Mouse (Mus musculus): ENCODE data around the gene Man1c1. TPM values are rescaled to one million over a fixed set of nuclear protein-coding genes. Genes with fewer than 3 reads are reported as not detected.

Man1c1 gene
- polyA plus RNA-seq, 1 experiment from 2014 or later: 2.3 TPM

DNA sequence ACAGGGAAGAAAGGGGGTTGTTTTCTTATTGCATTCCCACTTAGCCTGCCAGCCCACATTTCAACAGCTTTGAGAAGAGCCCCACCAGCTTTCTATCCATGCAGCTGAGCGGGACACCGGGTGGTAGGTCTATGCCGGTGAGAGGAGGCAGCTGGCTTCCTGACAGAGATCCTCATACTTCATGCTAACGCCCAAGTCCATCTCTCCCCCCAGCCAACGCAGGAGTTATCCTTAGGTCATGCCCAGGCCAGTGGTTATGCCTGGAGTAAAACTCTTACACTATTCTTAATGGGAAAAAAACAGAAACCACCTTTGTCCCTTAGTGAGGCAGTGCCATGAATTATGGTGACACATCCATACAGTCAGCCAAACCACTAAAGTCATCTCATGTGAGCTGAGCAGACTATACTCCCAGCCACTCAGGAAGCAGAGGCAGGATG lies 66.0 kb downstream of the Man1c1 start:
- Histone ChIP-seq H3K36me3 (replicated peaks) (no peaks in the 10 kb centered on the region), H3K9me3 (no peaks in the 10 kb centered on the region), H3K27ac (no peak overlapping the region; the same call in 1 of the 2 replicates), H3K27me3 (ENCODE audit: poor library complexity, severe bottlenecking) (no peaks in the 10 kb centered on the region), H3K4me1 (peaks cover 49% of the 10 kb centered on the region), H3K4me3 (no peak overlapping the region)
- WGBS: 90% methylated on average over 5 of the region's 5 CpGs
- DNase-seq (ENCODE audit: extremely low spot score, low spot score): no peak

DNA sequence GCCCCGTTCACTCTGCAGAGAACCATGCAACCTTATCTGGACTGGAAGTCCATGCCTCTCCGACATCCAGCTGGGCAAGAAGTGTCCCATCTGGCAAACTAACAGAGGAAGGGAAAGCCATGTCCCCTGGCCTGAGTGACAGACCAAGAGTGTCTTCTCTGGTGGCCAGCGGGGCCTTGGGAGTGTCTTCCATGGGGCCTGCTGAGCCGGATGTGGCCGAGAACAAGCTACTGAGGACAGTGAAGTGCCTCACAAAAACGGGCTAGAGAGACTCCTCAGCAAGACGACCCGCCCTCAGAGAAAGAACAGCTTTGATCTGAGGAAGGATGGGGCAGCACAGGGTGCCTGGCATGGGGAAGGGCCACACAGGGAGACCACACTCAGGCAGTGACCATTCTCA lies 67.7 kb downstream of the Man1c1 start:
- peaks cover 58% of the 10 kb centered on the region for H3K4me1 ChIP-seq
- H3K27ac ChIP-seq: peak overlapping the region; percentile 13; the same call in 1 of the 2 replicates
- H3K4me3 ChIP-seq: no peak overlapping the region
- no peak for DNase-seq (ENCODE audit: extremely low spot score, low spot score)
- H3K27me3 ChIP-seq (ENCODE audit: poor library complexity, severe bottlenecking): no peaks in the 10 kb centered on the region
- H3K36me3 ChIP-seq (replicated peaks): no peaks in the 10 kb centered on the region
- no peaks in the 10 kb centered on the region for H3K9me3 ChIP-seq
- 69% methylated on average over 8 of the region's 8 CpGs for WGBS

DNA sequence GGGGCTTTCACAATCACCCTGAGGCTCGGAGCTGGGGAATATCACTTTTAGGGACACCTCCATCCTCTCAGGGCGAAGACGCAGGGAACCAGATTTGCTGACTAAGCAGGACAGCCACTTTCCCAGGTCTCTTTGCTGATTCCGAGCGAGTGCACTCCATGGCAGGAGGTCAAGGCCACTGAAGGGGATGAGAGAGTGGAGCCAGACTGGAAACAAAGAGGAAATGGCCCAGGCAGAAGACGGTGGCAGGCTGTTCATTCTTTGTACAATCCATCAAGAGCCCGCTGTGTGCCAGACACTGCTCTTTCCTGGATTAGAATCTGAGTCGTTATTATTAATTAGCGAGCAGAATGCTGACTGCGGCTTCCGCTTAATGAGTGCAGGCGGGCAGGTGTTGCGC lies 70.1 kb downstream of the Man1c1 start:
- Histone ChIP-seq H3K4me3 (no peak overlapping the region), H3K27me3 (ENCODE audit: poor library complexity, severe bottlenecking) (no peaks in the 10 kb centered on the region), H3K36me3 (replicated peaks) (no peaks in the 10 kb centered on the region), H3K4me1 (peaks cover 65% of the 10 kb centered on the region), H3K27ac (0 out of 2 replicates have a peak overlapping the region, but pooled peaks have one; percentile 8), H3K9me3 (no peaks in the 10 kb centered on the region)
- no peak for DNase-seq (ENCODE audit: extremely low spot score, low spot score)
- WGBS: 82% methylated on average over 13 of the region's 13 CpGs

DNA sequence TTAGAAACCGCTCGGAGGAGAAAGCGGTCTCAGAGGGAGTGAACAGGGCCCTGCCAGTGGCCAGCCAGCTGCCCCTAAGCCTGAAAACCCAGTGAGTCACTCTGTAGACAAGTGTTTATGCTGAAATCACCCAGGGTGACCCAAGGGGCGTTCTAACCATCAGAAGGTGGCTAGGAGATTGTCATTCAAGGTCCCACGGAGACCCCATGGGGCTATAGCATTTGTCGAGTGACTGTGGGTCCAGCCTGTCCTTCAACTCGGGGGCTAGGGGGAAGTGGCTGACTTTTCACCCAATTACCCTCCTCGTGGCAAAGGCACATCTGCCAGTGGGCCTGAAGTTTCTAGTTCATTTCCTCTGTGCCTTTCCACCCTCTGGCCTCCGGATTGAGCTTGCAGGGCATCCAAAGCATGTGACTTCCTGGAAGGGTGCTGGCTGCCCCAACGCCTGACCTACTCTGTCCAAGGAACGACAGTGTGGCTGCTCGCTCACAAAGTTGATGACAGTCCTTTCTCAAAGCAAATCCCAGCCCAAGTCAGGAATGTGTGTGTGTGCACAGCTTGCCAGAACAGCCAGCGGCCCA lies 71.9 kb downstream of the Man1c1 start:
- Histone ChIP-seq H3K27me3 (ENCODE audit: poor library complexity, severe bottlenecking) (no peaks in the 10 kb centered on the region), H3K4me1 (peaks cover 69% of the 10 kb centered on the region), H3K36me3 (replicated peaks) (no peaks in the 10 kb centered on the region), H3K27ac (peak overlapping the region; percentile 76), H3K4me3 (no peak overlapping the region), H3K9me3 (no peaks in the 10 kb centered on the region)
- DNase-seq (ENCODE audit: extremely low spot score, low spot score): peak; percentile 27
- WGBS: 45% methylated on average over 13 of the region's 13 CpGs

DNA sequence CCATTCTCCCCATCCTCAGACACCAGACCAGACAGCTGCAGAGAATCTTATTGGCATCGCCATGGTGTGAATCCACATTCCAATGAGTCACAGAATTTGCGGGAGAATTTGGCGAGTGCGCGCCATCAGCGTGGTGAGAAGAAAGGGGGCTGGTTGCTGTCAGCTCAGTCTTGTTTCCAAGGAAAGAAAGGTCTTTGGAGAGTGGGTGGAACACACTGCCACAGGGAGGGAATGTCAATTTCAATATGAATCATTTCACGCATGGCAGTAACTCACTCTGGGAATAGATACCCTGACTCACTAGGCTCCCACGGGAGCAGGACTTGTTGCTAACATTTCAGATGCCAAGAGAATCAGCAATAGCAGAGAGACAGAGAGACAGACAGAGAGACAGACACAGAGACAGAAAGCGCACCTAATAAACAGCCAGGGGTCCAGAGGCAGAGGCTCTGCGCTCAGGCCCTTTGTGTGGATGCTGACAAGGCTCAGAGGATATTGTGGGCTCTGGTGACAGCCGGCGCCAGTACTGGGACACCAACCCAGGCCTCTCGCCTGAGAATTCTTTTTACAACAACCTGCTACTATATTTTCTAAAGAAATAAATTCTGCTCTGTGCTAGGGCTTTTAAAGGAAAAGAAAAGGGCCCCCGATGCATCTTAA lies 72.5 kb downstream of the Man1c1 start:
- peak overlapping the region; percentile 76 for H3K27ac ChIP-seq
- no peaks in the 10 kb centered on the region for H3K27me3 ChIP-seq (ENCODE audit: poor library complexity, severe bottlenecking)
- 61% methylated on average over 14 of the region's 14 CpGs for WGBS
- DNase-seq (ENCODE audit: extremely low spot score, low spot score): no peak
- no peaks in the 10 kb centered on the region for H3K9me3 ChIP-seq
- no peaks in the 10 kb centered on the region for H3K36me3 ChIP-seq (replicated peaks)
- H3K4me3 ChIP-seq: no peak overlapping the region
- peaks cover 66% of the 10 kb centered on the region for H3K4me1 ChIP-seq

DNA sequence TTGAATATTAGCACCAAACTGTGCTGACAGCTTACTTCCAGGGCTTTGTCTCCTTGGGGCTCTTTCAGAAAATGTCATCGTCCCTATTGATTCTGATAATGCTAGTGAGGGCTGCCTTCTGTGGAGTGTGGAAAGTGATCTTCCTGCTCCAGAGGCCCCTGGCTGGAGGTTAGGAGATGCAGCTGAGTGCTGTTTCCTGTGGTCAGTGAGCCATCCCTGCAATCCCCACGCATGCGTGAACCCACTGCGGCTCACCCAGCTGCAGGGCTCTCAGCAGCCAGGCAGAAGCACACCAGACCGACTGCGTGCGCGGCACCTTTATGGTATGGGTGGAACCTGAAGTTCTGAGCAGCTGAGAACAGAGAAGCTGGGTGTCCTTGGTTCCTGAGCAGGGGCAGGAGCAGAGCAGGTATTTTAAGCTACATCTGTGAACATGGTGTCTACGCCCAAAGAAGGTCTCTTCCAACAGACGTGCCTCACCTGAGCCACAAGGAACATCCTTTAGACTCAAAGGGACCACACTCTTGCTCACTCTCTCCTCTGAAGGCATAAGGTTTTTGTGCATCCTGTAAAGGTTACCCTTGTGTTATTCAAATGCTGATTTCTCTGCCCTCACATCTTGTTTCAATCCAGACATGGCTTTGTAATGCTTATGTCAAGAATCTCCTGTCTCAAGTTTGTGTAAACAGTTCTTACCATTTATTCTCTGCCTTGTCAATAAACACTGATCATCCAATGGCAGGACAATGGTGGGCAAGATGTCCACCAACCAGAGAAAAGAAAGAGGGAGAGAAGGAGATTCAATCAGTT lies 75.3 kb downstream of the Man1c1 start:
- H3K27me3 ChIP-seq (ENCODE audit: poor library complexity, severe bottlenecking): no peaks in the 10 kb centered on the region
- H3K36me3 ChIP-seq (replicated peaks): no peaks in the 10 kb centered on the region
- no peak for DNase-seq (ENCODE audit: extremely low spot score, low spot score)
- no peak overlapping the region for H3K4me3 ChIP-seq
- peak overlapping the region; percentile 11; the same call in 1 of the 2 replicates for H3K27ac ChIP-seq
- peaks cover 53% of the 10 kb centered on the region for H3K4me1 ChIP-seq
- 85% methylated on average over 10 of the region's 10 CpGs for WGBS
- no peaks in the 10 kb centered on the region for H3K9me3 ChIP-seq

DNA sequence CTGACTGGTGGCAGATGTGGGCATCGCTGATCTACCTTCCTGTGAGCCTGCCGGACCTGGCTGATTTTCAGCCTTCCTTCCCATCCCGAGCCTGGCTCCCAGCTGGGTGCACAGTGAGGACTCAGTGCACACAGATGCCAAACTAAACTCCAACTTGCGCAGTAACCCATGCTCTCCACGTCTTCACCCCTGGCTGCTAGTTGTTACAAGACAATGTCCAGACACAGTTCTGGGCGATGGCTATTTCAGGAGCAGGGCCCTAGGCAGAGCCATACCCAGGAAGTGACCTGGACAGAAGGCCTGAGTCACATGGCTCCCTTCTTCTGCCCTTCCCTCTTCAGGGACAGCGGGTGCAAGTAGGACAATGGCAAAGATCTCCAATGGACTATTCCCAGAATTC lies 76.0 kb downstream of the Man1c1 start:
- no peak for DNase-seq (ENCODE audit: extremely low spot score, low spot score)
- 85% methylated on average over 7 of the region's 7 CpGs for WGBS
- Histone ChIP-seq H3K27me3 (ENCODE audit: poor library complexity, severe bottlenecking) (no peaks in the 10 kb centered on the region), H3K4me1 (peaks cover 46% of the 10 kb centered on the region), H3K27ac (peak overlapping the region; percentile 48; the same call in 1 of the 2 replicates), H3K9me3 (no peaks in the 10 kb centered on the region), H3K4me3 (no peak overlapping the region), H3K36me3 (replicated peaks) (no peaks in the 10 kb centered on the region)

DNA sequence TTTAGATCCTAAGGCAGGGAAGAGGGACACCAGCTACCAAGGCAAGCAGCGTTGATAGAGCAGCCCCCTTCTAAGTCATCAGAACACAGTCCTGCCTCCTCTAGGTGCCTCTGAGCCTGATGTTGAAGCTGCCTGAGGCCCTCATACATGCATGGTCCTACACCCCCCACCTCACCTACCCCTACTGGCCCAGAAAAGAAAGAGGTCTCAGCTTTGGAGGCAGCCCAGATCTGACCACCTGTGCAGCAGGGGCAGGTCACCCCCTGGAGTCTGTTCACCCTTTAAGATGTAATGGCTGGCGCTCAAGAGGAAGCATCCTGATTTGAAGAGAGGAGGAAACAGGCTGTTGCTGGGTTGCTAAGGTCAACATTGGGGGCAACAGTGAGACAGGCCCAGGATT lies 77.2 kb downstream of the Man1c1 start:
- no peaks in the 10 kb centered on the region for H3K27me3 ChIP-seq (ENCODE audit: poor library complexity, severe bottlenecking)
- no peaks in the 10 kb centered on the region for H3K9me3 ChIP-seq
- 76% methylated on average over 2 of the region's 2 CpGs for WGBS
- H3K27ac ChIP-seq: no peak overlapping the region
- H3K36me3 ChIP-seq (replicated peaks): no peaks in the 10 kb centered on the region
- no peak for DNase-seq (ENCODE audit: extremely low spot score, low spot score)
- H3K4me3 ChIP-seq: no peak overlapping the region
- H3K4me1 ChIP-seq: peaks cover 34% of the 10 kb centered on the region

DNA sequence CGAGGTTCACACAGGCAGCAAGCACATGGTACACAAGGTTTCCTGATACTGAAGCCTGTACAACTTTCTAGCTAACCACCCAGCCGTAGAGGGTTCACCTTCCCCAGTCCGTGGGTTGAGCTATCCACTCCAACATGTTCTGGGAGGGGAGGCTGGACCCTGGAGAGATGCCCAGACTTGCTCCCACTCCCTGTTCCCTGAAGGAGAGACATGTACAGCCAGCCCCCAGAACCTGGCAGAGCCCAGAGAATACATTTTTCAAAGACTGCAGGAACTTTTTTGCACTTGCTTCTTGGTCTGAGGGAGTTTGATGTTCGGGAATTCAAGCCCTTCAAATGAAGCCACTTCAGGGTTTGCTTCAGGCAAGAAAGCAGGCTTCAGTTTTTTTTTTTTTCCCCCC lies 77.7 kb downstream of the Man1c1 start:
- no peak for DNase-seq (ENCODE audit: extremely low spot score, low spot score)
- 87% methylated on average over 4 of the region's 4 CpGs for WGBS
- peaks cover 29% of the 10 kb centered on the region for H3K4me1 ChIP-seq
- H3K36me3 ChIP-seq (replicated peaks): no peaks in the 10 kb centered on the region
- H3K27ac ChIP-seq: no peak overlapping the region
- no peaks in the 10 kb centered on the region for H3K9me3 ChIP-seq
- no peak overlapping the region for H3K4me3 ChIP-seq
- no peaks in the 10 kb centered on the region for H3K27me3 ChIP-seq (ENCODE audit: poor library complexity, severe bottlenecking)

DNA sequence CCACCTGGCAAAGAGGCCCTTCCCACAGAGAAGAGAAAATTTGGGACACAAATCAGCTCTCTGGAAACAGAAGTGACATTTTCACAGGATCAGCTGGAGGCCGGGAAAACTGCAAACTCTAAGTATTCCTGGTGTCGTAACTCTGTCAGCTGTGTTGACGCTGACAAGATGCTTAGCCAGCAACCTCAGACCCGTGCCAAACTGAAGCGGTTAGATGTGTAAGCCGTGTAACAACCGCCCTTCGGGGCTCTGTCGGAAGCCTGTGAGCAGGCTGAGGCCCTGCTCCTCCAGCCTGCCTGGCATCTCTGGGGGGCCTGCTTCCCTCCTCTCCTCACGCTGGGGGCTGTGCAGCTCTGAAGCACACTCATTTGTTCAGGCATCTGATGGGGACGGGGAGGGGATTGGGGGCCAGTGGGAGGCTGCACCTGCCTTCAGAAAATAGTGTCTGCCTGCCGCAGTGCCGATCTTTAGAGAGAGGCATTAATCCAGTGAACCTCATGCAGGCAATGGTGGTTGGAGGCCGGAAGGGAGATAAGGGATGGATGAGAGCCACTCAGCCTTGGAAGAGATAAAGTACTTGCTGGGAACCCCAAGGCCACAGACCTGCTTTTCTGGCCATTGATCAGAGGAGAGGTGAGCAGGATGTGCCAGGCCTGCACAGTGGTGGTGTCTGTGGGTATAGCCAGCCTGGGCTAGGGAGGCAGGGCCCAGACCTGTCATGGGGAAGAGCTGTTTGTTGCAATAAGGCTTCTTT lies 79.8 kb downstream of the Man1c1 start:
- WGBS: 73% methylated on average over 14 of the region's 14 CpGs
- Histone ChIP-seq H3K4me3 (no peak overlapping the region), H3K9me3 (no peaks in the 10 kb centered on the region), H3K36me3 (replicated peaks) (no peaks in the 10 kb centered on the region), H3K27ac (peak overlapping the region; percentile 48; the same call in 1 of the 2 replicates), H3K4me1 (peaks cover 33% of the 10 kb centered on the region), H3K27me3 (ENCODE audit: poor library complexity, severe bottlenecking) (no peaks in the 10 kb centered on the region)
- no peak for DNase-seq (ENCODE audit: extremely low spot score, low spot score)

DNA sequence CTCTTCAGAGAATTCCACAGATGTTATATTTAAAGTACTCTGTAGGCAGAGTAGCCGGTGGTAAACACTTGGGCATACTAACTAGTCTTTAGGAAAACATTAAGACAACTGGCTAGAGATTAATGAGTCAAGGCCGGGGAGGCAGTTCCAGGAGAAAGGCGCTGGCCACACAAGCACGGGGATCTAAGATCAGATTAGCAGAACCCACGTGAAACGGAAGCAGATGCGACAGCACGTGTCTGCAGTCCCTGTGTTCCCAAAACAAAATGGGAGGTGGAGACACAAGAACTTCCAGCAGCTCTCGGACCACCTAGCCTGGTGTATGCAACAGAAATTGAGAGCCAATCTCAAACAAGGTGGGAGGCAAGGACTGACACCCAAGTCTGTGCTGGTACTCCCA lies 82.4 kb downstream of the Man1c1 start:
- no peak overlapping the region for H3K4me3 ChIP-seq
- H3K9me3 ChIP-seq: no peaks in the 10 kb centered on the region
- 88% methylated on average over 9 of the region's 9 CpGs for WGBS
- H3K36me3 ChIP-seq (replicated peaks): no peaks in the 10 kb centered on the region
- no peaks in the 10 kb centered on the region for H3K27me3 ChIP-seq (ENCODE audit: poor library complexity, severe bottlenecking)
- no peak overlapping the region for H3K27ac ChIP-seq
- peaks cover 43% of the 10 kb centered on the region for H3K4me1 ChIP-seq
- no peak for DNase-seq (ENCODE audit: extremely low spot score, low spot score)

DNA sequence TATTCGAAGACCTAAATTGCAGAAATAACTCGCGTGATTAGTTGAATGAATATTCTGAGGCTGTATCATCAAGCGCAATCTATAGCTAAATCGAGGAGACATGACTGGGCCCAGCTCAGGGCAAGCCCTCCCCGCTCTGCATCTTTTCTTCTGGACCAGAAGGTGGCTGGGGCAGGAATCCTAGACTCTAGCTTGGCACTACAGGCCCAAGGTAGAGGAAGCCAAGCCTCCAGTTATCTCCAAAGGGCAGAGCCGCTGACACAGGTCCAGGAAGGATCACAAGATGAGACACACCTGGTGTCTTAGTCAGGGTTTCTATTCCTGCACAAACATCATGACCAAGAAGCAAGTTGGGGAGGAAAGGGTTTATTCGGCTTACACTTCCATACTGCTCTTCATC lies 83.8 kb downstream of the Man1c1 start:
- no peaks in the 10 kb centered on the region for H3K36me3 ChIP-seq (replicated peaks)
- no peak for DNase-seq (ENCODE audit: extremely low spot score, low spot score)
- H3K9me3 ChIP-seq: no peaks in the 10 kb centered on the region
- no peak overlapping the region for H3K4me3 ChIP-seq
- no peak overlapping the region for H3K27ac ChIP-seq
- peaks cover 57% of the 10 kb centered on the region for H3K4me1 ChIP-seq
- whole genome bisulfite sequencing: 91% methylated on average over 8 of the region's 8 CpGs
- no peaks in the 10 kb centered on the region for H3K27me3 ChIP-seq (ENCODE audit: poor library complexity, severe bottlenecking)

Measured in forebrain, embryonic 10.5 days (tissue).